Mouse (Mus musculus) adrenal gland, postnatal 25 days (tissue): ENCODE measurements around the gene Col5a1. TPM values are rescaled to one million over a fixed set of nuclear protein-coding genes. Genes with fewer than 3 reads are reported as not detected.

ENCODE experiments used
- DNase-seq: peaks from one replicate; pipeline ENCODE4 v3.0.0; 2021; ENCODE audit warnings: mixed read lengths
- long read RNA-seq: library from polyadenylated mRNA; stranded (forward); transcript quantifications from one replicate; pipeline ENCODE4 v2.0.0, GENCODE M21; 2021
- total RNA-seq: library from RNA; stranded (reverse); gene quantifications from 2 replicates; pipeline ENCODE4 v1.2.3, GENCODE M21; 2021

Col5a1 gene
- total RNA-seq = 60.7 and 62.0 TPM in 2 replicates
- long read RNA-seq, full-length matches to known transcripts = 1 of 35 reads
- long read RNA-seq, partial matches to known transcripts = 23 of 35 reads
- long read RNA-seq, other reads (novel, unspliced or antisense) = 11 of 35 reads

- peak; percentile 93 for DNase-seq
These were observed at the start of gene Col5a1 for GRCm38 (mm10) chr2:27886148-27886551. Col5a1 (plus strand) TSS chr2:27886425.

GRCm38 (mm10) chr2:27838112-27838511, 48.1 kb upstream of the Col5a1 start:
- no peak for DNase-seq

- no peak for DNase-seq
These were observed 45.3 kb upstream of the Col5a1 start for GRCm38 (mm10) chr2:27840890-27841289.

- no peak for DNase-seq
These were observed 43.3 kb upstream of the Col5a1 start for GRCm38 (mm10) chr2:27842893-27843292.

DNA sequence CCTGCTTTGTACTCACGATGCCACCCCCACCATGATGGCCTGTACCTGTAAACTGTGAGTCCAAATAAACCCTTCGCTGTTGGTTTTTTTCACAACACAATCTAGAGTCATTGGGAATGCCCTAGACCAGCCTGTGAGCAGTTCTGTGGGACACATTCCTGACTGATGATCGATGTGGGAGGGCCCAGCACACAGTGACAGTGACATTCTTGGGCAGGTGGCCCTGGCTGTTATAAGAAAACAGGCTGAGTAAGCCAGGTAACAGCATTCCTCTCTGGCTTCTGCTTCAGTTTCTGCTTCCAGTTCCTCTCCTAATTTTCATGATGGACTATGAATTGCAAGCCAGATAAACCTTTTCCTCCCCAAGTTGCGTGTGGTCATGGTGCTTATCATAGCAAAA, 41.3 kb upstream of the Col5a1 start:
- no peak for DNase-seq

- no peak for DNase-seq
These were observed 39.2 kb upstream of the Col5a1 start for GRCm38 (mm10) chr2:27847001-27847400.

DNA sequence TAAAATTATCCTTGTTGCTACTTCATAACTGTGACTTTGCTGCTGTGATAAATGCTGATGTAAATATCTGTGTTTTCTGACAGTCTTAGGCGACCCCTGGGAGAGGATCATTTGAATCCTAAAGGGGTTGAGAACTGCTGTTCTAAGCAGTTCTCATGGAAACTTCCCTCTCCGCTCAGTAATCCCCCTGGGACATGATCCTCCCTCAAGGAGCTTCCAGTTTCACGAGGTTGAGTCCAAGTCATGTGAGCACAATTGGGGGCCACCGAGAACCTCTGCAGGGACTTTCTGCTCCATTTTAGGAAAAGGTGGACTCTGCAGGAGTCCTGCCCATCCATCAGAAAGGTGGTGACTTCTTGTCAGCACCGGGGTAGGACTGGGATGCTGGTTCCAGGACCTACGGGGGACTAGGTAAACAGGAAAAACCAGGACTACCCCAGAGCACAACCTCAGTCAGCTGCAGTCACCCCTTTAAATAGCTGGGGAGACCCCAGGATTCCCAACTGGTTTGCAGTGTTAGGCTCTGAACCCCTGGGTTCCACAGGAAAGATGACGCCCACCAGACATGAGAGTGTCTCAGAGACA, 38.3 kb upstream of the Col5a1 start:
- no peak for DNase-seq

GRCm38 (mm10) chr2:27848466-27848865, 37.8 kb upstream of the Col5a1 start:
- DNase-seq = no peak

- DNase-seq = peak; percentile 57
These were observed 27.8 kb upstream of the Col5a1 start for GRCm38 (mm10) chr2:27858348-27858903.

GRCm38 (mm10) chr2:27861576-27862238, 24.5 kb upstream of the Col5a1 start:
- DNase-seq = no peak

- no peak for DNase-seq
These were observed 21.5 kb upstream of the Col5a1 start for GRCm38 (mm10) chr2:27864491-27865365.

DNA sequence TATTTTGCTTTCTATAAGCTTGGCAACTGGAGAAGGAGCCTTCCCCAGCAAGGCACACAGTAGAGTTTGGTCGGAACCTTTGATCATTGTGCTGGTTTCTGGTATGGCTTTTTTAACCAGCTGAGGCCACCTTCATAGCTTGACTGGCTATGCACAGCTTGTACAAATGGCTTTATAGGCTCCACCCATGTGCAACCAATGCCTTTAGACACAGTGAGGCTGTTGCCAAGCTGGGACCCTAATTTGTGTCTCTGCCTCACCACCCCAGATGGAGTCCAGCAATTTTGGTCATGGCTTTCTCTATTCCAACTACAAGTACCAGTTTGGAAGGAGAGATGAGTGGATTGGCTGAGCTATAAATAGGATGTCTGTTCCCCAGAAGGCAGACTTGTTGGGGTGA, 15.6 kb upstream of the Col5a1 start:
- DNase-seq = no peak

GRCm38 (mm10) chr2:27871056-27871455, 15.2 kb upstream of the Col5a1 start:
- no peak for DNase-seq

DNA sequence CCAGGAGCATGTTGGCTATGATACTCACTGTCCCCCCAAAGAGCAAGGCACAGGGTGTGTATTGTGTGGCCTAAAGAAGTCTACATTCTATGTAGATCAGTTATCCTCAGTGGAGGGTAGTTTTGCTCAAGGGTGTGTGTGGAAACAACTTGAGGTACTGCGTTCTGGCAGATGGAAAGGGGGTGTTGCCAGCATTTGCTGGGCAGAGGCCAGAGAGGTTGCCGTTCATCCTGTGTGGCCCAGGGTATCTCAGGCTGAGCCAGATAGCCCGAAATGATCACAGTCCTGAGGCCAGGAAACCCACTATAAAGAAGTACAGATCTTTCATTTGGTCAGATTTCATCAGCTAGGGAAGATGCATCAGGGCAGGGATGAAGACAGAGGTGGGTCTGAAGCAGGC, 13.9 kb upstream of the Col5a1 start:
- no peak for DNase-seq

GRCm38 (mm10) chr2:27873030-27873429, 13.2 kb upstream of the Col5a1 start:
- no peak for DNase-seq

GRCm38 (mm10) chr2:27874596-27874995, 11.6 kb upstream of the Col5a1 start:
- DNase-seq = no peak

DNA sequence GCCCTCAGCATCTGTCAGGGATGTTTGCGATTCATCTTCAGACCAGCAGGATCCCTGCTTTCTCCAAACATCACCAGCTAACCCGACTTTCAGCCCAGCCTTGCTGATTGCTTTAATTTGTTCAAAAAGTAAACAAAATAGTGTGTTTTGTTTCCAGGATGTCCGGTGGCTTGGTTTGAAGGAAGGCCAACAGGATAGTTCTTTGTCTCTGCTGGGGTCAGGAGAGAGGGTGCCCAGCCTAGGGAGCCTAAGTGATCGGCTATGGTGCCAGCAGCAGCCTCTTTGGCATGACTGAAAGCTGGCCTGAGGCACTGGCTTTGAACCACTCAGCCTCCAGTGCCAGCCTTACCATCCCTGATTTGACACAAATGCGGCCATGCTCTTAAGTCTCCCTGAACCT, 11.0 kb upstream of the Col5a1 start:
- no peak for DNase-seq

- no peak for DNase-seq
These were observed 10.4 kb upstream of the Col5a1 start for GRCm38 (mm10) chr2:27875786-27876185.

DNA sequence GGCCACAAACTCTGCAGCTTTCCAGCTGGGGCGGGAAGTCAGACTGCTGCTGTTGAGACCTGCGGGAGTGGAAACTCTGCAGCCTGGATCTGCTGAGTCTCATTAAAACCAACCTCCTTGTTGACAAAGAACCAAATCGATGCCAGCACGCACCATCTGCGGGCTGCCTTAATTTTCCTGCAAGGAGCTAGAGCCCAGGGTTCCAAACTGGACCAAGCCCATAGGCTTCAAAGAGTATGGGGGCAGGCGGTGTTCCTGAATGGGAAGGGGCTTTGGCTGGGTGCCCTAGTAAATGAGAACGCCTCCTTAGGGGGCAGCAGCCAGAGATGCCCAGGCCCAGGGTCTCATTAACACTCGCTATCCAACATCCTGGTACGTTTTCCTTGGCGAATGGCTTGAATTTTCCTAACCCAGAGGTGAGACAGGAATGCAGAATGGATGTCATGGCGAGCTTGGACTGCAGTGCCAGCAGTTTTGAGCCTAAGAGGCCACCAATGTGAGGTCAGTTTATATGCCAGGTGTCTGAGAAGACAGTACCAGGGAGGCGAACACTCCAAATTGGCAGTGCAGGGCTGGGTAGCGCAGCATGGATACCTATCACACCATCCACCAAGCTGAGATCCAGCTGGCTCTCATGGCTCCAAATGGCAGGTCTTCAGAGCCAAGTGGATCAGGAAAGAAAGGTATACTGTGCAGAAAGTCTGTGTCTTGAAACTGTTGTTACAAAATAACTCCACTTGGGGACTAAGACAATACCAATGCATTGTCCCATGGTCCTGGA, 9.3 kb upstream of the Col5a1 start:
- no peak for DNase-seq

- no peak for DNase-seq
These were observed 8.2 kb upstream of the Col5a1 start for GRCm38 (mm10) chr2:27878066-27878465.

GRCm38 (mm10) chr2:27883276-27883675, 2.9 kb upstream of the Col5a1 start:
- DNase-seq = no peak
